Mouse (Mus musculus): ENCODE measurements around the gene D5Ertd579e. TPM values are rescaled to one million over a fixed set of nuclear protein-coding genes. Genes with fewer than 3 reads are reported as not detected.
"Not testable (repeated sequence)": the region's sequence is repeated elsewhere in the genome, so short reads cannot be mapped to it uniquely, and the experiment has no call there.

D5Ertd579e gene
- polyA plus RNA-seq, 1 experiment from 2014 or later = 37.3 TPM

GRCm38 (mm10) chr5:36669021-36670008 lies 26.5 kb downstream of the D5Ertd579e start:
- WGBS = 88% methylated on average over 7 of the region's 7 CpGs
- no peaks in the 10 kb centered on the region for H3K27me3 ChIP-seq (replicated peaks)
- ATAC-seq (ENCODE audit: low FRiP score, low read depth) = no peak
- no peak overlapping the region for H3K27ac ChIP-seq
- no peaks in the 10 kb centered on the region for H3K9me3 ChIP-seq
- H3K36me3 ChIP-seq = peaks cover 44% of the 10 kb centered on the region
- H3K4me1 ChIP-seq = no peaks in the 10 kb centered on the region
- H3K4me3 ChIP-seq = no peak overlapping the region
- H3K4me2 ChIP-seq (replicated peaks) = no peak overlapping the region
- H3K9ac ChIP-seq = no peak overlapping the region

GRCm38 (mm10) chr5:36668572-36668971 lies 27.3 kb downstream of the D5Ertd579e start:
- peaks cover 44% of the 10 kb centered on the region for H3K36me3 ChIP-seq

GRCm38 (mm10) chr5:36667986-36668385 lies 27.8 kb downstream of the D5Ertd579e start:
- peaks cover 44% of the 10 kb centered on the region for H3K36me3 ChIP-seq
- H3K9ac ChIP-seq; H3K27me3 ChIP-seq (replicated peaks); ATAC-seq (ENCODE audit: low FRiP score, low read depth); H3K4me2 ChIP-seq (replicated peaks); H3K4me3 ChIP-seq; H3K4me1 ChIP-seq; H3K27ac ChIP-seq; H3K9me3 ChIP-seq: not testable (repeated sequence)
- WGBS = 81% methylated on average over 2 of the region's 2 CpGs

More at GRCm38 (mm10) chr5:36668572-36668971, 27.3 kb downstream of the D5Ertd579e start:
- Histone ChIP-seq H3K27ac (no peak overlapping the region), H3K4me2 (replicated peaks) (no peak overlapping the region), H3K9me3 (no peaks in the 10 kb centered on the region), H3K27me3 (replicated peaks) (no peaks in the 10 kb centered on the region), H3K4me3 (no peak overlapping the region), H3K9ac (no peak overlapping the region), H3K4me1 (no peaks in the 10 kb centered on the region)
- no peak for ATAC-seq (ENCODE audit: low FRiP score, low read depth)
- 94% methylated on average over 8 of the region's 8 CpGs for WGBS

GRCm38 (mm10) chr5:36667165-36667564 lies 28.7 kb downstream of the D5Ertd579e start:
- H3K4me1 ChIP-seq = no peaks in the 10 kb centered on the region

GRCm38 (mm10) chr5:36666699-36667098 lies 29.1 kb downstream of the D5Ertd579e start:
- H3K9ac ChIP-seq; H3K4me1 ChIP-seq; H3K4me2 ChIP-seq (replicated peaks); H3K27me3 ChIP-seq (replicated peaks); ATAC-seq (ENCODE audit: low FRiP score, low read depth); H3K9me3 ChIP-seq; H3K4me3 ChIP-seq; H3K27ac ChIP-seq: not testable (repeated sequence)
- 93% methylated on average over 2 of the region's 2 CpGs for WGBS
- H3K36me3 ChIP-seq = peaks cover 38% of the 10 kb centered on the region

More at GRCm38 (mm10) chr5:36667165-36667564, 28.7 kb downstream of the D5Ertd579e start:
- WGBS = 94% methylated on average over 5 of the region's 5 CpGs
- Histone ChIP-seq H3K27ac (no peak overlapping the region), H3K4me3 (no peak overlapping the region), H3K9ac (no peak overlapping the region), H3K27me3 (replicated peaks) (no peaks in the 10 kb centered on the region), H3K4me2 (replicated peaks) (no peak overlapping the region), H3K9me3 (no peaks in the 10 kb centered on the region), H3K36me3 (peaks cover 41% of the 10 kb centered on the region)
- no peak for ATAC-seq (ENCODE audit: low FRiP score, low read depth)

- no peak overlapping the region for H3K4me3 ChIP-seq
- peaks cover 13% of the 10 kb centered on the region; the same call in 1 of the 2 replicates for H3K36me3 ChIP-seq
- no peak overlapping the region for H3K4me2 ChIP-seq (replicated peaks)
- no peaks in the 10 kb centered on the region for H3K9me3 ChIP-seq
- no peak overlapping the region for H3K9ac ChIP-seq
- no peaks in the 10 kb centered on the region for H3K4me1 ChIP-seq
- no peaks in the 10 kb centered on the region for H3K27me3 ChIP-seq (replicated peaks)
- 93% methylated on average over 2 of the region's 2 CpGs for WGBS
- no peak for ATAC-seq (ENCODE audit: low FRiP score, low read depth)
- no peak overlapping the region for H3K27ac ChIP-seq
Observed at GRCm38 (mm10) chr5:36663329-36663728, 32.5 kb downstream of the D5Ertd579e start.

- not testable (repeated sequence) for H3K4me2 ChIP-seq (replicated peaks); ATAC-seq (ENCODE audit: low FRiP score, low read depth); H3K4me3 ChIP-seq; H3K36me3 ChIP-seq; H3K9ac ChIP-seq; H3K9me3 ChIP-seq; H3K27me3 ChIP-seq (replicated peaks); H3K4me1 ChIP-seq; H3K27ac ChIP-seq
Observed at GRCm38 (mm10) chr5:36660977-36661760, 34.7 kb downstream of the D5Ertd579e start.

- Histone ChIP-seq H3K4me2 (replicated peaks) (no peak overlapping the region), H3K36me3 (peaks cover 20% of the 10 kb centered on the region), H3K27ac (no peak overlapping the region), H3K4me3 (no peak overlapping the region), H3K4me1 (0 out of 2 replicates have a peak, but pooled peaks cover 4% of the 10 kb centered on the region), H3K27me3 (replicated peaks) (no peaks in the 10 kb centered on the region), H3K9ac (no peak overlapping the region), H3K9me3 (no peaks in the 10 kb centered on the region)
- ATAC-seq (ENCODE audit: low FRiP score, low read depth) = no peak
- WGBS = 82% methylated on average over 5 of the region's 5 CpGs
Observed at GRCm38 (mm10) chr5:36625612-36626011, 70.2 kb downstream of the D5Ertd579e start.

GRCm38 (mm10) chr5:36623670-36624069 lies 72.2 kb downstream of the D5Ertd579e start:
- no peaks in the 10 kb centered on the region for H3K9me3 ChIP-seq
- H3K9ac ChIP-seq = no peak overlapping the region
- H3K27me3 ChIP-seq (replicated peaks) = no peaks in the 10 kb centered on the region
- H3K27ac ChIP-seq = no peak overlapping the region
- 0 out of 2 replicates have a peak, but pooled peaks cover 4% of the 10 kb centered on the region for H3K4me1 ChIP-seq
- peaks cover 15% of the 10 kb centered on the region for H3K36me3 ChIP-seq
- 86% methylated on average over 5 of the region's 5 CpGs for WGBS
- ATAC-seq (ENCODE audit: low FRiP score, low read depth) = no peak
- H3K4me3 ChIP-seq = no peak overlapping the region
- no peak overlapping the region for H3K4me2 ChIP-seq (replicated peaks)

GRCm38 (mm10) chr5:36621058-36621449 lies 74.8 kb downstream of the D5Ertd579e start:
- WGBS = 77% methylated on average over 5 of the region's 5 CpGs
- H3K9me3 ChIP-seq = no peaks in the 10 kb centered on the region
- H3K4me1 ChIP-seq = 0 out of 2 replicates have a peak, but pooled peaks cover 3% of the 10 kb centered on the region
- no peak overlapping the region for H3K4me3 ChIP-seq
- H3K27ac ChIP-seq = no peak overlapping the region
- no peak overlapping the region for H3K9ac ChIP-seq
- peaks cover 25% of the 10 kb centered on the region for H3K36me3 ChIP-seq
- no peak overlapping the region for H3K4me2 ChIP-seq (replicated peaks)
- H3K27me3 ChIP-seq (replicated peaks) = no peaks in the 10 kb centered on the region
- ATAC-seq (ENCODE audit: low FRiP score, low read depth) = no peak

GRCm38 (mm10) chr5:36620409-36621057 lies 75.3 kb downstream of the D5Ertd579e start:
- 92% methylated on average over 8 of the region's 8 CpGs for WGBS
- no peaks in the 10 kb centered on the region for H3K27me3 ChIP-seq (replicated peaks)
- no peaks in the 10 kb centered on the region for H3K9me3 ChIP-seq
- no peak overlapping the region for H3K4me2 ChIP-seq (replicated peaks)
- ATAC-seq (ENCODE audit: low FRiP score, low read depth) = no peak
- H3K9ac ChIP-seq = no peak overlapping the region
- H3K4me3 ChIP-seq = no peak overlapping the region
- no peak overlapping the region for H3K27ac ChIP-seq
- no peaks in the 10 kb centered on the region for H3K4me1 ChIP-seq
- peaks cover 31% of the 10 kb centered on the region for H3K36me3 ChIP-seq

GRCm38 (mm10) chr5:36618890-36619289 lies 76.9 kb downstream of the D5Ertd579e start:
- no peak overlapping the region for H3K27ac ChIP-seq
- 94% methylated on average over 5 of the region's 5 CpGs for WGBS

More at GRCm38 (mm10) chr5:36618890-36619289, 76.9 kb downstream of the D5Ertd579e start:
- Histone ChIP-seq H3K9me3 (no peaks in the 10 kb centered on the region), H3K4me3 (no peak overlapping the region), H3K4me1 (no peaks in the 10 kb centered on the region), H3K4me2 (replicated peaks) (no peak overlapping the region), H3K36me3 (peaks cover 46% of the 10 kb centered on the region), H3K9ac (no peak overlapping the region), H3K27me3 (replicated peaks) (no peaks in the 10 kb centered on the region)
- ATAC-seq (ENCODE audit: low FRiP score, low read depth) = no peak

All from neural tube, embryonic 12.5 days (tissue).